Mouse (Mus musculus): ENCODE results near the gene Sys1.

Sys1 gene

DNA sequence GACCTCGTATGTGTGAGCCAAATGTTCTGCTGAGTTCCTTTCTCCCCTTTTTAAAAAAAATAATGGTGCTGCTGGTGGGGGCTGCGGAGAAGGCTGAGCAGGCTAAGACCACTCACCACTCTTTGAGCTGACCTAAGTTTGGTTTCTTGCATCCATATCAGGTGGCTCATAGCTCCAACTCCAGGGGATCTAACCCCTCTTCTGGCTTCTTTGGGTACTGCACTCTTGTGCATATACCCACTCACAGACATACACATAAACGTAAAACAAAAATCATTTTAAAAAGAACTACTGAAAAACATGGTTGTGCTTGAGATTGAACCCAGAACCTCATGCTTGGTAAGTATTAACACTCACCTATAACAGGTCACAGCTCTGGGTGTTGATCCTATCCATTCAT is 48.2 kb downstream of the Sys1 start:
- no peak for DNase-seq

GRCm38 (mm10) chr2:164505619-164506347 is 49.0 kb downstream of the Sys1 start:
- DNase-seq = no peak

GRCm38 (mm10) chr2:164507811-164508210 is 51.0 kb downstream of the Sys1 start:
- DNase-seq = no peak

DNA sequence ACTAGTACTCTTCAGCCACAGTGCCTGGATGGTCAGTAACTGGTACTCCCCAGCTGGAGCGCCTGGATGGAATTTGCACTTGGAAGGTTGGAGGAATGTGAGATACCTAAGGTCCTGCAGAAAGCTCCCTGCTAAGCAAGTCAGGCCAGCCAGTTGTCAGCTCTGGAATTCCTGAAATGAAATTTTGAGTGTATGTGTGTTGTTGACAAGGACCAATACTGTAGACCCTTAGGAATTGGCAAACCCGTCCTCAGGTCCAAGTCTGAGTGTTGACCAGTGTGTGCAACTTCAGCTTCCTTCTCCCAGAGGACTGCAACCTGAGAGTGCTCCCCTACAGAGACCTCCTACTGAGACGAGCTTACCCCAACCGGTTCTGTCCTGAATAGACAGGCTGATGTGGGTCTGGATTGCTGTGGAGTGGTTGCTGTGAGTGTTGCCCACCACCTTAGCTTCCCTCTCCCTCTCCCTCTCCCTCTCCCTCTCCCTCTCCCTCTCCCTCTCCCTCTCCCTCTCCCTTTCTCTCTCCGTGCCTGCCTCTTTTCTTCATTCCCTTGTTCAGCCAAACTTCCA is 53.9 kb downstream of the Sys1 start:
- DNase-seq = peak; percentile 65

DNA sequence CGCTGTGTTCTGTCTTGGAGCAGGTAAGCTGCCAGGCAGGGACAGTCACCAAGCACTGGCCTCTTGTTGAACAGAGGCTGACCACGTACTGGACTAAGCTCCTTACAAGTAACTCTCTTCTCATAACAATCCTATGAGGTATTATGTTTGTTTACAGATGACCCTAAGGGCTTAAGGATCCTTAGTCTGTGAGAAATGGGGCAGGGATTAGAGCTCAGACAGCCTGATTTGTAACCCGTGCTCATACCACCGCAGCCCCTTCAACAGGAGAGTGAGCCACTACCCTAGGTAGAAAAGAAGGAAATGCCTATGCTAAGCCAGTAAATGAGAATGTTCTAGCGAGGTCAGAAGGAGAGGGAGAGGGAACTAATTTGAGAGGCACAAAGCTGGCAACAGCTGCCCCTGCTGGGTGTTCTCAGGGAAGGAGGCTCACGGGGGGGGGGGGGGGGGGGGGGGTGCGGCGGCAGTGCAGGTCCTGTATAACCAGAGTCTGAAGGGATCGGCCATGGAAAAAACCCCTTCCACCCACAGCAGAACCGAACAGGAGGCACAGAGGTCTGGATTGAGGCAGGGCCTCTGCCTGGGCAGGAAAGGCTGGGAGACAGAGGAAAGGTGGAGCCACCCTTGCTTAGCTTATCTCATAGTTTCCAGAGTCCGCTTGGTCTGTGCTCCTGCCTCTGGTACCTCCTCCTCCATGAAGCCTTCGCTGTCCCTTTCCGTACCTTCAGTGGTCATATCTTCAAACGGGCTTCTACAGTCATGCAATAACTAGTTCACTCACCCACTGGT is 55.6 kb downstream of the Sys1 start:
- no peak for DNase-seq

- peak; percentile 59 for DNase-seq
These were observed 56.6 kb downstream of the Sys1 start for GRCm38 (mm10) chr2:164513389-164513788.

DNA sequence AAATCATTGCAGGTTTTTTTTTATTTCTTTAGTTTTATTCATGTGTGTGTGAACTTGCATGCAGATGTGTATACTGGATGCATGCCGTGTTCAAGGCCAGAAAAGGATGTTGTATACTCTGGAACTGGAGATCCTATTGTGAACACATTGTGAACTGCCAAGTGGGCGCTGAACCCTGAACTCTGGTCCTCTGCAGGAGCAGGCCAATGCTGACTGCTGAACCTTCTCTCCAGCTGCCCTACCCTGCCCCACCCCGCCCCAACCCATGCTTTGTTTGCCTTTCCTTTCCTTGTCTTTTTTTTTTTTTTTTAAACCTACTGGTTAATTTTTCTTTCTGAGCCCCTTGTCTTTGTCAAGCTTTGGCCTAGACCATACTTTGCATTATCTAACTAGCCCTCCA is 58.2 kb downstream of the Sys1 start:
- DNase-seq = no peak

DNA sequence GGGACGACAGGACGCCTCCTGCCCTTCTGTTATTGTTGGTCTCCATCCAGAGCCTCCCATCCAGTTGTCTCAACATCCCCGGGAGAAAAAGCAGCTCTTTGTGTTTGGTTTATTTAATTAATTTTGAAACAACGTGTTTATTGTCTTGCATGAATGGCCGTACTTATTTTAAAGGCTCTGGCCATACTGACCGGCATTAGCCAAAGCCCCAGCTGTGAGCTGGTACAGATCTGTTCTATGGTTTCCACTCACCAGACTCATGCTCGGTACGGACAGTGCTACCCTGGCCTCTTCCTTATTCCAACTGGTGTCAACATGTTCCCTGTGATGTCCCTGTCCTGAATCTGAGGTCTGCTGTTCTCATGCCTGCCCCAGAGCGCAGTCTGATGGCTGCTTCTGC is 59.1 kb downstream of the Sys1 start:
- DNase-seq = no peak

GRCm38 (mm10) chr2:164516592-164516991 is 59.8 kb downstream of the Sys1 start:
- DNase-seq = no peak

- peak; percentile 62 for DNase-seq
These were observed 60.9 kb downstream of the Sys1 start for GRCm38 (mm10) chr2:164517485-164518221.

DNA sequence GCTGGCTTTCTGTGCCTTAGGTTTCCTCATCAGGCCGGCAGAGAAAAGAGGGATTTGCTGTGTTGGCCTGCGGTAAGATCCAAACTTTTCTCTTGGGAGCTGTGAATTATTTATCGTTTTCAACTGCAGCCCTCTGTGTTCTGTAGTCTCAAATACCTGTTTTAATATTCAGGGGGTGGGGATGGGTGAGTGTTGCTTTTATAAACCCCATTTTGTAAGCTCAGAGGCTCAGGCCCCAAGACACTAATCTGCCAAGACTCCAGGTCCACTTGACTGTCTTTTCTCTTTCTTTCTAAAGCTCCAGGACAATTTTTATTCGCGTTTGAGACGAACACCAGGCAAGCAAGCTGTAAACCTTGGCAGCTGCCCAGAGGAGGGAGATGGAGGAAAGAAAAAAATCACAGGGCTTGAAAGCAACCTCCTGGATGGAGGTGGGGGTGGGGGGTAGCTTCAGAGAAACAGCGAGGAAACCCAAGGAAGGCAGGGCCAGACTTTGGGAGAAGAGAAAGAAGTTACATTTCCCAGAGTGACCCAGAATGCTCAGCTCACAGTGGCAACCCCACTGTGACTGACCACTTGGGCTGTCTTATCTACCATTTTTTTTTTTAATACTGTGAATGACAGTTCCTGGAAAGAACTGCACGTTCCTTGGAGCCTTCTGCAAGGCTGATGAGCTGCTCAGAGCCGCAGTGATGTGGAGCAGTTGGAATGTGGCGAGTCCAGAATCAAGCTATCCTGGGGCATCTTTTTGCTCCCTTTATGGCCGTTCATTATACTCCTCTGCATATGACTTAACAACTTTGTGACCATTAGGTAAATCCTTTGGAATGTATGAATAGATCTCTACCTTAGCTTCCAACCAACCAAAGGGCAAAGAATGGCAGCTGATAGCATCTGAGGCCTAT is 61.8 kb downstream of the Sys1 start:
- no peak for DNase-seq

DNA sequence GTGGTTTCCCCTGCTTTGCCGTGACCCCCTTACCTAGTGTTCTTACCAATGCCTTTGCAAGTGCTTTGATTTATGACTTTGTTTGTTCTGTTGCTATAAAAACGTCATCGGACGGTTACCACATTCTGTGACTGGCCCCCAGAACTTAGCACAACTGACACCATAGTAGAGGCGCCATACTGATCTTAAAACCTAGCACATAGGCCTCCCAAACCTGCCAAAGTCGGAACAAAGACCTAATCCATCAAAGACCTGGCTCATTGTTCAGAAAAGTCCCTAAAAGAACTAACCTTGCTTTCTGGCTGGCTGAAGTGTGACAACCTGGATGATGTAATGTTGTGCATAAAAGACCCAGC is 62.4 kb downstream of the Sys1 start:
- no peak for DNase-seq

GRCm38 (mm10) chr2:164520782-164521181 is 64.0 kb downstream of the Sys1 start:
- peak; percentile 66 for DNase-seq

- DNase-seq = no peak
These were observed 65.1 kb downstream of the Sys1 start for GRCm38 (mm10) chr2:164521841-164522240.

DNA sequence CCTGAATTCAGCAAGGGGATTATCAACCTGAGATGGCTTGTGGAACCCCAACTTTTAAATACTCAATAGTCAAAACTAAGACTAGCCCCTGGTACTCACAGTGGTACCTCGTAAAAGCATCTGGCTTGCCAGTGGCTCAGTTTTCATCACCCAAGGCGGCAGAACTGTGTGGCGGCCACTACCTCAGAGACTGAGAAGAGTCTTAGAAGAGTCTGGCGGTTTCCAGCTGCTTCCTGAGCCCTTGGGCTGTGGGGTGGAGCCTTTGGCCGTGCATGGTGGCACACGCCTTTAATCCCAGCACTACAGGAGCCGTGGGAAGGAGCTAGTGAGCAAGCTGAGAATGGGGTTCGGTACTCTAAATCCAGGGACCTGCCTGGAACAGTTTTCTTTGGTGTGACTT is 65.5 kb downstream of the Sys1 start:
- no peak for DNase-seq

DNA sequence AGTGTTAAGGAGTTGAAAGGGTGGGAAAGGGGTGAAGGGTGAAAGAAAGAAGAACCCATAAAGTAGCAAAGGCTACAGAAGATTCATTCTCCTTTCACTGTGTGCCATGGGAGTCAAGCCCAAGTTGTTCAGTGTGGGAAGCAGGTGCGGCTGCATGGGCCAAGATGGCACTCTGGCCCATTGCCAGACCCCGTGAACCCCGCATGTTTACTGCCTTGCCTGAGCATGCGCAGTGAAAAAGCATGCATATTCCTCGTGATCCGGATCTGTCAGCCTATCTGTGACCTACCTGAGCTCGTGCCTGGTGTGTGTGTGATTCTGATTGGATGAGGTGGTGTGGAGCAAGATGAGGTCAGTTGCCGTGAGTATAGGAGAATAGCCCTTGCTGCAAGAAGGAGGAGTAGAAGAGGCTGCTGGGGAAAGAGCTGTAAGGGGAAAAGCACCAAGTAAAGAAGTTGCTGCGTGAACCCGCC is 66.6 kb downstream of the Sys1 start:
- DNase-seq = peak; percentile 31

DNA sequence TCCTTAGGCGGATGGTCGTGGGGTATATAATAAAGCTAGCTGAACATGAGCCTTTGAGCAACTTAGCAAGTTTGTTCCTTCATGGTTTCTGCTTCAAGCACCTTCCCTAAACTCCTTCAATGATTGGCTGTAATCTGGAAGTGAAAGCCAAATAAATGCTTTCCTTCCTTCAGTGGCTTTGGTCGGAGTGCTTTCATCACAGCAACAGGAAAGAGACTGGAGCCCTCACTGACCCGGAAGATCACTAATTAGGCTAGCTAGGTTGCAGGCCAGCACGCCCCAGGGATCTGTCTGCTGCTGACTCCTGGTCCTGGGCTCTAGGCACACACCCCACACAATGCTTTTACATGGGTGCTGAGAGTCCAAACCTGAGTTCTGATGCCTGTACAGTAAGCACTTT is 71.8 kb downstream of the Sys1 start:
- DNase-seq = no peak

All from kidney, adult 11 months (tissue).